Mouse (Mus musculus) kidney, embryonic 15.5 days (tissue): ENCODE measurements around the gene Astn2. TPM values are rescaled to one million over a fixed set of nuclear protein-coding genes. Genes with fewer than 3 reads are reported as not detected.

Experiments used
- ATAC-seq: fragments of 200-750 bp; cut with Nextera tagmentation; replicated peaks from 2 replicates; pipeline ENCODE4 v1.8.0; 2017; ENCODE audit warnings: moderate TSS enrichment; ENCODE audit not compliant: low FRiP score
- H3K27ac ChIP-seq: fragments of 300-500 bp; sonication (generic); 2 replicates; pipeline ENCODE4 v1.5.1; 2015; ENCODE audit warnings: mild to moderate bottlenecking, inconsistent platforms
- H3K27me3 ChIP-seq: fragments of 300-500 bp; sonication (generic); 2 replicates; pipeline ENCODE4 v1.6.1; 2015; ENCODE audit warnings: inconsistent platforms
- H3K36me3 ChIP-seq: fragments of 300-500 bp; sonication (generic); 2 replicates; pipeline ENCODE4 v1.6.1; 2015; ENCODE audit warnings: inconsistent platforms
- H3K4me1 ChIP-seq: fragments of 300-500 bp; sonication (generic); 2 replicates; pipeline ENCODE4 v1.6.1; 2015; ENCODE audit warnings: inconsistent platforms
- H3K4me2 ChIP-seq: fragments of 300-500 bp; sonication (generic); 2 replicates; pipeline ENCODE4 v1.6.1; 2015; ENCODE audit warnings: moderate library complexity, mild to moderate bottlenecking, inconsistent platforms
- H3K4me3 ChIP-seq: fragments of 300-500 bp; sonication (generic); replicated peaks from 2 replicates; pipeline ENCODE4 v1.5.1; 2015; ENCODE audit warnings: mild to moderate bottlenecking, inconsistent platforms
- H3K9ac ChIP-seq: fragments of 300-500 bp; sonication (generic); 2 replicates; pipeline ENCODE4 v1.6.1; 2015; ENCODE audit warnings: mild to moderate bottlenecking, inconsistent platforms
- H3K9me3 ChIP-seq: fragments of 300-500 bp; sonication (generic); replicated peaks from 2 replicates; pipeline ENCODE4 v1.6.1; 2016; ENCODE audit warnings: inconsistent platforms
- WGBS: fragments of 180-500 bp; shearing (Covaris S2); methylation state at CpG from one replicate; pipeline ENCODE4 v1.1.7; 2015; ENCODE audit warnings: mixed read lengths; 5-methylcytosine and 5-hydroxymethylcytosine counted together
- polyA plus RNA-seq: library from polyadenylated mRNA; unstranded; fragments of >200 nt; fragmentation: Nextera tagmentation; extraction: Ambion mirVana; gene quantifications from 2 replicates; pipeline ENCODE4 v1.2.1, GENCODE M21; 2015

Gene Astn2
- polyA plus RNA-seq, 1 experiment from 2014 or later = 0.70 TPM

DNA sequence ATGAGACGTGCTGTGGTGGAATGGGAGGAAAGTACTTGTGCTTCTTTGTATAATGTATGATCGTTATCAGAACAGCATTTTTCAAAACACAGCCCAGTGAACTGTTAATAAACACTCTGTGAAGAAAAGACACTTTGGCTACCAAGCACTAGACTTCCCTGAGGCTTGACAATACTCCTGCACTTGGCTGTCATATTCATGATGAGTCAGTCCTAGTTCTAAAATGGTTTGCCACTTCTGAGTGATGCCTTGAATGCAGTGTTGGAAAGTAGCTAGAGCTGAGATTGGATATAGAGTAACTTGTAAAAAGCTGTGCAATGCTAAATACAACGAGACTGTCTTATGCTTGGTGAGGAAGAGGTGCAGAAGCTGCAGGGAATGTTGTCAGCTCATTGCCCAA lies 518.5 kb downstream of the Astn2 start:
- H3K4me2 ChIP-seq = no peak overlapping the region
- H3K4me1 ChIP-seq = no peaks in the 10 kb centered on the region
- H3K36me3 ChIP-seq = no peaks in the 10 kb centered on the region
- no peaks in the 10 kb centered on the region for H3K9me3 ChIP-seq
- no peak for ATAC-seq
- H3K4me3 ChIP-seq = no peak overlapping the region
- H3K9ac ChIP-seq = no peak overlapping the region
- no peaks in the 10 kb centered on the region for H3K27me3 ChIP-seq
- no peak overlapping the region for H3K27ac ChIP-seq
- 84% methylated on average over 3 of the region's 3 CpGs for WGBS

DNA sequence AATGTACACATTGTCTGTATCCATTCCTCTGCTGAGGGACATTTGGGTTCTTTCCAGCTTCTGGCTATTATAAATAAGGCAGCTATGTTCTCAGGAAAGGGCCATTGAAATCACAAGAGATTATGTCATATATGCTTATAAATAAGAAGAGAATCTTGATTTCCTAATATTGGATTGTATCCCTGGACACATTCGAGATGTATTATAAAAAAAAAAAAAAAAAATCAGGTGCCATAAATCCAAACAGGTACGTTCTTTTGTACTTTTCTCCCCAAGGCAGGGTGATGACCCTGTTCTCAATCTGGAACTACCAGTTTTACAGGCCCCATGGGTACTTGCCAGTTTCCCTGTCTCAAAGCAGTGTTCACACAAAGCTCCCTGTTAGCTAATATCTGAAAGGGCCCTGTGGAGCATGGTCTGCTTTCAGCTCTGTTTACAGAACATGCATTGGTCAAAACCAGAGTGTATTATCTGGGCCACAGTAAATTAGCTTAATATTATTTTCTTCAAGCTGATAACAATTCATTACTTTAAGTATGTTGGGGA lies 530.1 kb downstream of the Astn2 start:
- Histone ChIP-seq H3K9ac (no peak overlapping the region), H3K27me3 (no peaks in the 10 kb centered on the region), H3K4me3 (no peak overlapping the region), H3K36me3 (no peaks in the 10 kb centered on the region), H3K27ac (no peak overlapping the region), H3K4me1 (no peaks in the 10 kb centered on the region), H3K9me3 (no peaks in the 10 kb centered on the region), H3K4me2 (no peak overlapping the region)
- WGBS = 61% methylated on average over 2 of the region's 2 CpGs
- ATAC-seq = no peak

DNA sequence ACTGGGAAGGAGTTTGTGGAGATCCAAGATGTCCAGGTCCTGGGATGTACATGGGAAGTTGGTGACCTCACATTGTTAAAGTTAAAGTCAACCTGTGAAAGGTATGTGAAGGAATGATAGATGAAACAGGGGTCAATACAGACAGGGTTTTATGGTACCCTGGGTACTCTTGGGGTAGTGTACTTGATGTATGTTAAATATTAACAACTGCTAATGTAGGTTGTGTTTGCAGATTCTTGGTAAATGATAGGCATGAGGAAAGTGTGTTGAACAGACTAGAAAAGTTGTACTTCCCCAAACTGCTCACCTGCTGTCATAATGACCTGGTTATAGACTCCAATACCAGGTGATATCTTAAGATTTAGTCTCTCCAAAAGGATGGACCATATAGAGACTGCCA lies 539.9 kb downstream of the Astn2 start:
- Histone ChIP-seq H3K4me2 (no peak overlapping the region), H3K4me1 (no peaks in the 10 kb centered on the region), H3K27ac (no peak overlapping the region), H3K9ac (no peak overlapping the region), H3K9me3 (no peaks in the 10 kb centered on the region), H3K27me3 (no peaks in the 10 kb centered on the region), H3K4me3 (no peak overlapping the region), H3K36me3 (no peaks in the 10 kb centered on the region)
- no peak for ATAC-seq

DNA sequence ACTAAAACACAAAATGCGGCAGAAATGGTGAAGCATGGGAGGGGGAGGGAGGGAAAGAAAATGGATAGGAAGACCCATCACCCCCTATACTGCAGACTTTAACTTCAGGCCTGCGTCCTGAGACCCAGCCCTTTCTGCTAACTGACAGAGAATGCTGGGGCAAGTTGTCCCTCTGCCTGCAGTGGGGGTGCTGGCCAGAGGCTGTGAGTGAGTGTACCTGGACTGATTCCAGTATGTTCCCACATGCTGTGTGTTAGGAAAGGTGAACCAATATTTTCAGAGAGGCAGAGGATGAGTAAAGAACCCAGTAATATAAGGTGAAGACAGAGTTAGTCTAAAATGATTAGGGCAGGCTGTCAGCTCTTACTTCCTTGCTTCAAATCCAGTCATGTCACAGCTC lies 561.2 kb downstream of the Astn2 start:
- H3K9ac ChIP-seq = no peak overlapping the region
- H3K27ac ChIP-seq = no peak overlapping the region
- H3K27me3 ChIP-seq = no peaks in the 10 kb centered on the region
- no peak overlapping the region for H3K4me2 ChIP-seq
- ATAC-seq = no peak
- H3K36me3 ChIP-seq = no peaks in the 10 kb centered on the region
- WGBS = 72% methylated on average over 2 of the region's 2 CpGs
- H3K4me3 ChIP-seq = no peak overlapping the region
- no peaks in the 10 kb centered on the region for H3K4me1 ChIP-seq
- no peaks in the 10 kb centered on the region for H3K9me3 ChIP-seq

DNA sequence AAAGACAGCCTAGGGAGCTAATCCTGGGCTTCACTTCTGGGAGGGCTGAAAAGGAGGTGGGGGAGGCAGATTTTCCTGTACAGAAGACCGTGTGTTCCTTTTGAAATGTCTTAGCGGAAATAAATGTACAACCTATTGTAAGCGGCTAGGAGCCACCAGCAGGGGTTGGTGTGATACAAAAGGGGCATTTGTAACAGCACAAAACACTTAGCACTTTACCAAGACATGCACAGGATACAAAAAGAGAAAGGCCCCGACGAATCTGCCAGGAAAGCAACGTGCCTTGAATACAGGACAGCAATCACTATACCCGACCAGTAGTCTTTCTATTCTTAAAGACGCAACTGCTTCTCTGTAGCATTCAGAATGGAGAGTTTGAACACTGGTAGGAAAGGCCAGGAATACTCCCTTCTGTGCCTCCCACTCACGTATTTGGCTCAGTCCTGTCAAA lies 564.8 kb downstream of the Astn2 start:
- Histone ChIP-seq H3K27me3 (no peaks in the 10 kb centered on the region), H3K4me3 (no peak overlapping the region), H3K4me1 (no peaks in the 10 kb centered on the region), H3K27ac (no peak overlapping the region), H3K36me3 (no peaks in the 10 kb centered on the region), H3K9ac (no peak overlapping the region), H3K9me3 (no peaks in the 10 kb centered on the region), H3K4me2 (no peak overlapping the region)
- no peak for ATAC-seq
- WGBS = 75% methylated on average over 9 of the region's 9 CpGs

DNA sequence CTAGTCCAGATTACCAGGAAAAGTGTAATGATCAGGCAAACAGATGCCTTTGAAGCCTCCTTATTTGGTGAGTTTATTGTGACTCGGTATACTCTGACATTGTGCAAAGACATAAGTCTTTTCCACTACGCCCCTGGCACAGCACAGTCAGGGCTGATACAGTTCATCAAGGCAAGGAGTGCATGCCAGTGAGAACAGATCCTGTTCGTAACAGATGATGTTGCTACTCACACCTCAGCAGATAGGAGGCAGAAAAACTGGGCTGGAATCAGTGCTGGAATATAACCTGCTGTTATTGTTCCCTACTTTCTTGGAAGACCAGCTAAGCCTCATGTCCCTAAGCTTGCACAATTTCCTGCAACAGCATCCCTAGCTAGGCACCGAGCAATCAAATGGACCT lies 565.6 kb downstream of the Astn2 start:
- no peak overlapping the region for H3K4me2 ChIP-seq

DNA sequence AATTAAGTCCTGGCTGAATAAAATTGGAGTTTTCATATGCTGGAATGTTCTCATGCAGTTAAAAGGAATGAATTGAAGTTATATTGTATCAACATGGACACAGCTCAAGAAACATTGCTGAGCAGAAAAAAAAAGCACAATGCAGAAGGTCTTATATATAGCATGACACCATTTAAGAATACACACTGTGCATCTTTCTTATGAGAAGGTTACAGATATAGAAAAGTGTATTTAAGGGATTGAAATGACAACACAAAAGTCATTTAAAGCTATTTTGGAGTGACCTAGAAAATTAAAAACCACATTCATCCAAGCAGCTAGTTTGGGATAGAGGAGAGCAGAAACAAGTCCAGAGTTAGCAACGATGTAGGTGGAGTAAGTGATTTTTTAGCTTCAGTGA lies 571.4 kb downstream of the Astn2 start:
- Histone ChIP-seq H3K4me3 (no peak overlapping the region), H3K27me3 (no peaks in the 10 kb centered on the region), H3K4me1 (no peaks in the 10 kb centered on the region), H3K9ac (no peak overlapping the region), H3K9me3 (no peaks in the 10 kb centered on the region), H3K27ac (no peak overlapping the region), H3K36me3 (no peaks in the 10 kb centered on the region), H3K4me2 (no peak overlapping the region)
- ATAC-seq = no peak
- WGBS = 96% methylated on average over 1 of the region's 1 CpGs

More for the DNA sequence above, 565.6 kb downstream of the Astn2 start:
- Histone ChIP-seq H3K4me1 (no peaks in the 10 kb centered on the region), H3K9me3 (no peaks in the 10 kb centered on the region), H3K27ac (no peak overlapping the region), H3K27me3 (no peaks in the 10 kb centered on the region), H3K36me3 (no peaks in the 10 kb centered on the region), H3K9ac (no peak overlapping the region), H3K4me3 (no peak overlapping the region)
- 82% methylated on average over 4 of the region's 4 CpGs for WGBS
- no peak for ATAC-seq

DNA sequence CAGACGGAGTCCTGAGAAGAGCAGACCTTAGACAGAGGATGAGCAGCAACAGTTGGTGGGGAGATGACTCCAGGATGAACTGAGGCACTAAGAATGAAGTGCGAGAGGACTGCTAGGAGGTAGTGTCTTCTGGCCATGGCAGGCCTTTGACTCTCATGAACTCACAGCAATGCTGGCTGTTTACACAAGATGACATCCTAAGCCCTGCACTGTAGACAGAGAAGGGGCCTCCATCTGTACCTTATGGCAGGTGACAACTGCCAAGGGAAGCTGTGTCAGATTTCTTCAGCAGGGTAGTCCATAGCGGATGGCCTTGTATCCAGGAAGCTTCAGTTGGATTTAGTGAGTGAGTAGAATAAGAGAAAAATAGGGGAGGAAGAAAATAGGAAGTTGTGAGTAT lies 572.5 kb downstream of the Astn2 start:
- no peak for ATAC-seq
- Histone ChIP-seq H3K36me3 (no peaks in the 10 kb centered on the region), H3K4me1 (no peaks in the 10 kb centered on the region), H3K27ac (no peak overlapping the region), H3K9ac (no peak overlapping the region), H3K9me3 (no peaks in the 10 kb centered on the region), H3K4me2 (no peak overlapping the region), H3K4me3 (no peak overlapping the region), H3K27me3 (no peaks in the 10 kb centered on the region)
- 75% methylated on average over 3 of the region's 3 CpGs for WGBS

DNA sequence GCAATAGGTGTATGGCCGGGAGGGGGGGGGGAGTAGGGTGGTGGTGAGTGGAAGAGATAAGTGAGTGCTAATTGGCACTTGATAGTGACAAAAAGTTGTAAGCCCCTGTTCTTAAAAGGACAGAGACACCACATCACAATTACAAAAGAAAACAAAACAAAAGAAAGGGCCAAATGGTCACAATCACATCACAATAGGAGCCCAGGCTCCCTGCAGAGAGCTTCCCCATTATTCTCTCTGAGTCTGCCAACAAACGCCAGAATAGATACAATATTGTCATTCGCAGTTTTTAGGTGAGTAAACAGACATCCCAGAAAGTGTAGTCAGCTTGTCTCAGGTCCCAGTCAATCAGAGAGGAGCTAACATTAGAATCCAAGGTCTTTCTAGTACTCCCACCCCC lies 573.9 kb downstream of the Astn2 start:
- Histone ChIP-seq H3K9ac (no peak overlapping the region), H3K27ac (no peak overlapping the region), H3K36me3 (no peaks in the 10 kb centered on the region), H3K27me3 (no peaks in the 10 kb centered on the region), H3K4me2 (no peak overlapping the region), H3K4me1 (no peaks in the 10 kb centered on the region), H3K4me3 (no peak overlapping the region), H3K9me3 (no peaks in the 10 kb centered on the region)
- no peak for ATAC-seq
- 11% methylated on average over 3 of the region's 3 CpGs for WGBS

DNA sequence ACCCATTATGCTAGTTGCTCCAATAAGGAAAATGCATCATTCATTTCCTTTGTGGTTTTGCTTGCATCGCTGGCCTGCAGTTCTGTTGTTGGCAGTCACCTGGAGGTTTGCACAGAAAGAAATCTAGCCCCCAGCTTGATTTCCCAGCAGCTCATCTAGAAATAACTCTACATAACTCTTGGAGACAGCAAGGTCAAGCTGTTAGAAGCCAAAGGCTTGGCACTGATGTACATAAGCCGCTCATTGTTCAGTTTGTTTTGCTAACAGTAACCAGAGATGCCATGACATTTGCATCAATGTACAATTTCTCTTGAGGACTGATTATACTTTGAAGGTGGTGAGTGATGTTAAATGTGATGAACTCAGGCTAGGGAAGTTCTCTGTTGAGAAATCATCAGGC lies 583.3 kb downstream of the Astn2 start:
- WGBS = 60% methylated on average over 2 of the region's 2 CpGs

DNA sequence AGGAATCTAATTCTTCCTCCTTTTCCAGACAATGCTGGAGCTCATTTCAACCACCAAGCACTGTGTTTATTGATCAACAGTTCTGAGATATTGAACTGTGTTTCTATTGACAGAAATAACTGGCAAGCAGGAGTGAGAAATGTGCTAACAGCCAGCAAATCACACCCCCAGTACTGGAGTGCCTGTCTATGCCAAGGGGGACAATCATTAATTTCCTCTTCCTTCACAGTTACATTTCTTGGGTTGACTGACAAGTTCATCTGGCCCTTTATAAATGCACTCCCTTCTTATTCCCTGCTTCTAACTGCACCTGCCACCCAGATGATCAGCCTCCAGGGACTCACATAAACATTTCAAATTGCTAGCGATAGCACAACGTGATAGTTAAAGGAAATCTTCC lies 584.2 kb downstream of the Astn2 start:
- H3K27me3 ChIP-seq = no peaks in the 10 kb centered on the region
- no peaks in the 10 kb centered on the region for H3K36me3 ChIP-seq
- no peaks in the 10 kb centered on the region for H3K4me1 ChIP-seq
- no peak overlapping the region for H3K9ac ChIP-seq
- ATAC-seq = no peak
- WGBS = 74% methylated on average over 2 of the region's 2 CpGs
- H3K27ac ChIP-seq = no peak overlapping the region
- no peaks in the 10 kb centered on the region for H3K9me3 ChIP-seq
- H3K4me3 ChIP-seq = no peak overlapping the region
- no peak overlapping the region for H3K4me2 ChIP-seq

More for the DNA sequence above, 583.3 kb downstream of the Astn2 start:
- H3K27me3 ChIP-seq = no peaks in the 10 kb centered on the region
- H3K36me3 ChIP-seq = no peaks in the 10 kb centered on the region
- H3K4me2 ChIP-seq = no peak overlapping the region
- H3K9me3 ChIP-seq = no peaks in the 10 kb centered on the region
- H3K9ac ChIP-seq = no peak overlapping the region
- H3K4me3 ChIP-seq = no peak overlapping the region
- no peak overlapping the region for H3K27ac ChIP-seq
- H3K4me1 ChIP-seq = no peaks in the 10 kb centered on the region
- ATAC-seq = no peak

DNA sequence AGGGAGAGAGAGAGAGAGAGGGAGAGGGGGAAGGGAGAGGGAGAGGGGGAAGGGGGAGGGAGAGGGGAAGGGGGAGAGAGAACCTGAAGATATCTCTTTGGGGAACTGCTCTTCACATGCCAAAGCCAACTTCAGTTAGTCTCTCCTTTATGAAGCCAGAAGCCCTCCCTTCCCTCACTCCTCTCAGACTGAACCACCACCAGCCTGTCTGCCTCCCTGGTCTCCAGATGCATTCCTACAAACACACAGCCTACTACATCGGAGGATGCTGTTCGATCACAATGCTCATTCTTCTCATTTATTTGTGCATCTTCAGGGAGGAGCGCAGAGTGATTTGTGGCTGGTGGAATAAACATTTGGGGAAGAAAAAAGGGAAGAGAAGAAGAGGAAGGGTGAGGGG lies 584.6 kb downstream of the Astn2 start:
- H3K27me3 ChIP-seq = no peaks in the 10 kb centered on the region
- ATAC-seq = no peak
- no peaks in the 10 kb centered on the region for H3K36me3 ChIP-seq
- H3K4me3 ChIP-seq = no peak overlapping the region
- no peak overlapping the region for H3K27ac ChIP-seq
- H3K4me1 ChIP-seq = no peaks in the 10 kb centered on the region
- no peak overlapping the region for H3K4me2 ChIP-seq
- no peaks in the 10 kb centered on the region for H3K9me3 ChIP-seq
- WGBS = 75% methylated on average over 3 of the region's 3 CpGs
- no peak overlapping the region for H3K9ac ChIP-seq

DNA sequence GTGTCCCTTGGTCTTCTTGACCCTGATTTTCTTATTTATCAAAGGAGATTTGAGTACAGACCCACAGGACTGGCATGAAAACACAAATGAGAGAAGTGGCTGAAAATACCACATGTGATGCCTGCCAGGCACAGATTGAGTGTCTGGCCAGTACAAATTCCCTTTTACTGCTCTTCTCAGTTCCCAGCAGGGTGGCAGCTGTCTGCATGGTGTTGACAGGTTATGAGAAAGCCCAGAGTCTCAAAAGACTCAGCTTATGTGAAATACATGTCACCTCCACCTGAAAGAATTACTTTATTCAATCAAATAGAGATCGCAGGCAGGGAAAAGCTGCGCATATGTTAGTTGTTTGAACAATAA lies 590.3 kb downstream of the Astn2 start:
- no peak for ATAC-seq
- H3K4me2 ChIP-seq = no peak overlapping the region
- no peaks in the 10 kb centered on the region for H3K4me1 ChIP-seq
- no peaks in the 10 kb centered on the region for H3K27me3 ChIP-seq
- 85% methylated on average over 2 of the region's 2 CpGs for WGBS
- H3K27ac ChIP-seq = no peak overlapping the region
- no peaks in the 10 kb centered on the region for H3K36me3 ChIP-seq
- no peaks in the 10 kb centered on the region for H3K9me3 ChIP-seq
- no peak overlapping the region for H3K9ac ChIP-seq
- no peak overlapping the region for H3K4me3 ChIP-seq
